Mouse (Mus musculus) kidney, embryonic 16.5 days (tissue): ENCODE measurements at regions not wholly inside any gene's neighbourhood (a gene's known extent, or its start where the extent isn't known, plus 50 kb on each side); places are given as distances from the start of the nearest gene placed in this dataset.

ENCODE experiments used
- ATAC-seq: fragments of 200-750 bp; cut with Nextera tagmentation; 2 replicates; pipeline ENCODE4 v1.8.0; 2017; ENCODE audit warnings: moderate TSS enrichment; ENCODE audit not compliant: low FRiP score, low TSS enrichment
- H3K27ac ChIP-seq: fragments of 300-500 bp; sonication (generic); 2 replicates; pipeline ENCODE4 v1.5.1; 2014; ENCODE audit warnings: low read length
- H3K27me3 ChIP-seq: fragments of 300-500 bp; sonication (generic); 2 replicates; pipeline ENCODE4 v1.6.1; 2014; ENCODE audit warnings: low read length, control low read depth, mixed read lengths; ENCODE audit not compliant: insufficient read depth
- H3K36me3 ChIP-seq: fragments of 300-500 bp; sonication (generic); 2 replicates; pipeline ENCODE4 v1.6.1; 2014; ENCODE audit warnings: low read length, control low read depth, mixed read lengths; ENCODE audit not compliant: insufficient read depth
- H3K4me1 ChIP-seq: fragments of 300-500 bp; sonication (generic); 2 replicates; pipeline ENCODE4 v1.6.1; 2014; ENCODE audit warnings: low read length, control low read depth, mixed read lengths; ENCODE audit not compliant: insufficient read depth
- H3K4me2 ChIP-seq: fragments of 300-500 bp; sonication (generic); replicated peaks from 2 replicates; pipeline ENCODE4 v1.6.1; 2014; ENCODE audit warnings: low read depth, low read length
- H3K4me3 ChIP-seq: fragments of 300-500 bp; sonication (generic); 2 replicates; pipeline ENCODE4 v1.5.1; 2014; ENCODE audit warnings: mild to moderate bottlenecking, low read length
- H3K9ac ChIP-seq: fragments of 300-500 bp; sonication (generic); replicated peaks from 2 replicates; pipeline ENCODE4 v1.6.1; 2014; ENCODE audit warnings: low read length
- H3K9me3 ChIP-seq: fragments of 300-500 bp; sonication (generic); 2 replicates; pipeline ENCODE4 v1.6.1; 2016; ENCODE audit warnings: low read length, control low read depth
- WGBS: fragments of 180-500 bp; shearing (Covaris S2); extraction: QIAGEN DNeasy Blood & Tissue Kit; methylation state at CpG from one replicate; pipeline ENCODE4 v1.1.7; 2014; 5-methylcytosine and 5-hydroxymethylcytosine counted together

DNA sequence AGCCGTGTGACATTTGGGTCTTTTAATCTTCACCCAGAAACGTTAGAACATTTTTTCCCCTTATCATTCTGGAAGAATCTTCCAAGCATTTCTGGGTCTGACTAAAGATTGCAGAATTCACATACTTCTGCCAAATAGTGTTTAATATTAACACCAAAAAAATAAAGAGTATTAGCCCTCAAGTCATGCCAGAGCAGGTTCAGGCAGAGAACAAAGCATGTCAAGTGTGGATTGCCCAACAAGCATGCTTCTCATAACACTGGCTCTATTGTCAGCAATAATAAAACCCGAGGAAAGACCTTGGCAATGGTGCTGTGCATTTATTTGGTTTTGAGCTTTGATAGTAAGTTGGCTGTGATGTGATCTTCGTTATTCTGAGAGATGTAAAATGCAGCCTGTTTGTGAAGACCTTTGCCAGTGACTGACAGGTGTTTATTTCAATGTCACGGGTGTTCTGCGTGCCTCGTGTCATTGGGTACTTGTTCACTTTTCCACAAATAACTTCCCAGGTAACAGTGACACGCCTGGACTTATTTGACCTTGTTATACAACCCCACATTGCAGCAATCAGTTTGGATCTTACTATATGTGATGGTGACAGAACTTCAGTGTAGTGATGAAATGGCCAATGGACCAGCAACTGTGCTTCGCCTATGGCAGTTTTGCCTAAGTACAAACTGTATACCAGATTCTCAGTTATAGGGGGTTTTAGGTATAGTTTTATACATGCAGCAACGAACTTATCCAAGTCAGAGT is 354.3 kb downstream of the 1700129C05Rik start:
- H3K4me2 ChIP-seq, result no peak overlapping the region
- no peak for ATAC-seq
- WGBS, result 80% methylated on average over 10 of the region's 10 CpGs
- H3K36me3 ChIP-seq, result no peaks in the 10 kb centered on the region
- H3K9ac ChIP-seq, result no peak overlapping the region
- H3K4me3 ChIP-seq, result no peak overlapping the region
- H3K27me3 ChIP-seq, result no peaks in the 10 kb centered on the region
- H3K9me3 ChIP-seq, result no peaks in the 10 kb centered on the region
- H3K27ac ChIP-seq, result no peak overlapping the region
- no peaks in the 10 kb centered on the region for H3K4me1 ChIP-seq

DNA sequence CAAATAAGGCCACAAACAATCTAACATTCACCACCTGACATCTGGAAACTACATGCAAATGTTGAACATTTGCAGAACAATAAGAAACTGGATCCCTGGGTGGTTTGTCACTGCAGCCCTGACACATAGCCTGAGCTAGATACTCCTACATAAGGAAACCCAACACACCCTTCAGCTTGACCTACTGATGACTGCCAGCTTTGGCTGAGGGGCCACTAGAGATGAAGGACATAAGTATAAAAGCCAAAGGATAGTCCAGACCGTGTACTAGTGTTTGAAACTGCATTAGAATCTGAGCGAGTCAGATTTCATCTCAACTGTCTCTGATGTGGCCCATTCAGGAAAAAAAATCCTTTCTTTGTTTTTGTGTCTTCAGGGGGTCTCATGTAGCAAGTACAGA is 355.1 kb downstream of the 1700129C05Rik start:
- 50% methylated on average over 2 of the region's 2 CpGs for WGBS
- Histone ChIP-seq H3K4me3 (no peak overlapping the region), H3K4me1 (no peaks in the 10 kb centered on the region), H3K9ac (no peak overlapping the region), H3K27me3 (no peaks in the 10 kb centered on the region), H3K27ac (no peak overlapping the region), H3K4me2 (no peak overlapping the region), H3K9me3 (no peaks in the 10 kb centered on the region), H3K36me3 (no peaks in the 10 kb centered on the region)
- no peak for ATAC-seq

DNA sequence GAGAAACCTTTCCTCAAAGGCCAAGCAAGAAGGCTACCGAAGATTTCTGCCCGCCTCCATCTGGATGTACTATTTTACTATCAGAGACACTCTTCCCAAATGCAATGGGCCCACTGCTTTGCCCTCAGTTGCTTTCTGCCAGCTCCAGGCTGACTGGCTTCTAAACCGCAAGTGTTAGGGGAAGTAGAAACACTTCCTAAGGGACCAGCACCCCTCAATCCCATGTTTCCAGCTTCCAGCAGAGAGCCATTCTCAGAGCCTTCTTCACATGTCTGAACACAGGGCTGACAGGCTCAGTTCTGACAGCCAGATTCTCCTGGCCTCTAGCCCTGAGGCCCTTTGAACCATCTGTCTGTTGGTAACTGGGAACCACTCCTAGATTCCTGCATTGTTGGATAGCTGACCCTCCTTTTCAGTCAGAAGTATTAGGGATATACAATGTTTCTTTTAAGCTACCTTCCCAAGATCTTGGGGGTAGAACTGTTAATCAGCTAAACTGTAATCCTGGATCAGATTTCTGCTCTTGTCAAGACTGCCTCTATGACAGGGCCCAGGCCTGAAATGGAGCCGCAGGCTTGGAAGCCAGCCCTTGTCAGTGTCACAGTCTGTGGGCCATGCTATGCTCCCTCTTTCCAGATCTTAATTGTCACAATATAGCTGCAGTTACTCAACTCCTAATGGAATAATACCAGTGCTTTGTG is 355.8 kb downstream of the 1700129C05Rik start:
- no peak overlapping the region for H3K4me3 ChIP-seq
- H3K27ac ChIP-seq, result no peak overlapping the region
- no peak overlapping the region for H3K4me2 ChIP-seq
- peak; percentile 67; the same call in 1 of the 2 replicates for ATAC-seq
- no peaks in the 10 kb centered on the region for H3K27me3 ChIP-seq
- no peaks in the 10 kb centered on the region for H3K9me3 ChIP-seq
- H3K4me1 ChIP-seq, result no peaks in the 10 kb centered on the region
- no peak overlapping the region for H3K9ac ChIP-seq
- WGBS, result 80% methylated on average over 4 of the region's 4 CpGs
- no peaks in the 10 kb centered on the region for H3K36me3 ChIP-seq

DNA sequence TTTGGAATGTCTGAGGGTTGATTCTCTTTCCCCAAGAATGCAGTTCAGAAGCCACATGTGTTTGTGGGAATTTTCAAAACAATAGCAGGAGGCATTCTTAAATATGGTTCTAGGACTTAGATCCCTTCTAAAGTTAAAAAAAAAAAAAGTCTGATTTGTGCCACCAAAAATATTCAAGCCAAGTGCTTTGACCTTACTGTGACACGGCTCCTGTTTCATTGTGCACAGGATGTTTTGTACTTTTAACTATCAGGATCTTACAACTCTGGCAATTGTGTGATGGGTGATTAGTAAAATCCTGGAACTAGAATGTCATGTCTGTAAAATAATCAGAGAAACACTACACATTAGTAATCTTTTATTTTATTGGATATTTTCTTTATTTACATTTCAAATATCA is 359.5 kb downstream of the 1700129C05Rik start:
- WGBS, result 56% methylated on average over 1 of the region's 1 CpGs
- ATAC-seq, result no peak

GRCm38 (mm10) chr14:58780306-58780705 is 362.4 kb downstream of the 1700129C05Rik start:
- Histone ChIP-seq H3K4me3 (no peak overlapping the region), H3K27me3 (no peaks in the 10 kb centered on the region), H3K4me2 (no peak overlapping the region), H3K27ac (no peak overlapping the region), H3K36me3 (no peaks in the 10 kb centered on the region), H3K9ac (no peak overlapping the region), H3K4me1 (no peaks in the 10 kb centered on the region), H3K9me3 (no peaks in the 10 kb centered on the region)
- ATAC-seq, result no peak
- 82% methylated on average over 4 of the region's 4 CpGs for WGBS

More for the DNA sequence above, 359.5 kb downstream of the 1700129C05Rik start:
- H3K9ac ChIP-seq, result no peak overlapping the region
- H3K9me3 ChIP-seq, result no peaks in the 10 kb centered on the region
- no peak overlapping the region for H3K4me2 ChIP-seq
- no peak overlapping the region for H3K4me3 ChIP-seq
- no peak overlapping the region for H3K27ac ChIP-seq
- no peaks in the 10 kb centered on the region for H3K4me1 ChIP-seq
- H3K27me3 ChIP-seq, result no peaks in the 10 kb centered on the region
- no peaks in the 10 kb centered on the region for H3K36me3 ChIP-seq

GRCm38 (mm10) chr14:58778675-58779074 is 364.0 kb downstream of the 1700129C05Rik start:
- H3K4me2 ChIP-seq, result no peak overlapping the region
- H3K9me3 ChIP-seq, result no peaks in the 10 kb centered on the region
- no peaks in the 10 kb centered on the region for H3K27me3 ChIP-seq
- no peaks in the 10 kb centered on the region for H3K4me1 ChIP-seq
- no peak for ATAC-seq
- no peak overlapping the region for H3K4me3 ChIP-seq
- no peaks in the 10 kb centered on the region for H3K36me3 ChIP-seq
- no peak overlapping the region for H3K27ac ChIP-seq
- no peak overlapping the region for H3K9ac ChIP-seq
- 74% methylated on average over 4 of the region's 4 CpGs for WGBS

DNA sequence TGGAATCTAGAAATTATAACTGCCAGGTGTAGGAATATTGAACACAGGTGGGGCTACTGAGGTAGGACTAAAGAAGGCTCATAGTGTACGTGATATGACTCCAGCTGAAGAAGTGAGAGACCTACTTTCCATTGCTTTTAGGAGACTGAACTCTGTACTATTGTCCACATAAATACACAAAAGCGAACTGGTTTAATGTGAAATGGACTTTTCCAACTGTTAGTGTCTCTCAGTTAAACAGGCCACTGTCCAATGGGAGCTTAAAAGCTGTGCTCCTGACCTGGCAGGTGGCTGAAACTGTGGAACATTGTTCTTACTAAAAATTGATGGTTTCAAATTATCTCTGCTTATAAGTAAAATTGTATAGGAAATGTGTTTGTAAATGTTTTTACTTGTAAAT is 381.4 kb downstream of the 1700129C05Rik start:
- H3K9me3 ChIP-seq, result no peaks in the 10 kb centered on the region
- no peaks in the 10 kb centered on the region for H3K4me1 ChIP-seq
- no peak for ATAC-seq
- H3K27me3 ChIP-seq, result no peaks in the 10 kb centered on the region
- H3K9ac ChIP-seq, result no peak overlapping the region
- no peak overlapping the region for H3K27ac ChIP-seq
- H3K4me3 ChIP-seq, result no peak overlapping the region
- 96% methylated on average over 2 of the region's 2 CpGs for WGBS
- H3K36me3 ChIP-seq, result no peaks in the 10 kb centered on the region
- no peak overlapping the region for H3K4me2 ChIP-seq

- ATAC-seq, result no peak
- no peaks in the 10 kb centered on the region for H3K9me3 ChIP-seq
- no peak overlapping the region for H3K9ac ChIP-seq
- H3K4me1 ChIP-seq, result no peaks in the 10 kb centered on the region
- H3K27ac ChIP-seq, result no peak overlapping the region
- no peak overlapping the region for H3K4me2 ChIP-seq
- no peaks in the 10 kb centered on the region for H3K27me3 ChIP-seq
- H3K36me3 ChIP-seq, result no peaks in the 10 kb centered on the region
- H3K4me3 ChIP-seq, result no peak overlapping the region
- 85% methylated on average over 4 of the region's 4 CpGs for WGBS
Observed at GRCm38 (mm10) chr14:58759759-58760158, 382.9 kb downstream of the 1700129C05Rik start.

- no peaks in the 10 kb centered on the region for H3K9me3 ChIP-seq
- 82% methylated on average over 7 of the region's 7 CpGs for WGBS
- no peak overlapping the region for H3K9ac ChIP-seq
- H3K4me1 ChIP-seq, result no peaks in the 10 kb centered on the region
- no peak overlapping the region for H3K27ac ChIP-seq
- no peaks in the 10 kb centered on the region for H3K27me3 ChIP-seq
- no peak for ATAC-seq
- no peaks in the 10 kb centered on the region for H3K36me3 ChIP-seq
- H3K4me2 ChIP-seq, result no peak overlapping the region
- no peak overlapping the region for H3K4me3 ChIP-seq
Observed at GRCm38 (mm10) chr14:58753781-58754180, 388.9 kb downstream of the 1700129C05Rik start.

GRCm38 (mm10) chr14:58753136-58753535 is 389.6 kb downstream of the 1700129C05Rik start:
- Histone ChIP-seq H3K27ac (no peak overlapping the region), H3K9me3 (no peaks in the 10 kb centered on the region), H3K4me3 (no peak overlapping the region), H3K4me2 (no peak overlapping the region), H3K9ac (no peak overlapping the region), H3K4me1 (no peaks in the 10 kb centered on the region), H3K27me3 (no peaks in the 10 kb centered on the region), H3K36me3 (no peaks in the 10 kb centered on the region)
- ATAC-seq, result no peak
- 90% methylated on average over 1 of the region's 1 CpGs for WGBS
